Mouse (Mus musculus) embryonic fibroblast, embryonic 13.5 days (primary cell): Measurements from ENCODE around the gene Adgrg6.

Source experiments
- CTCF ChIP-seq: IDR thresholded peaks from 2 replicates; pipeline ENCODE4 v1.5.1; 2011; ENCODE audit warnings: mild to moderate bottlenecking, control low read depth, low read length, moderate library complexity, borderline replicate concordance; ENCODE audit not compliant: insufficient read depth
- POLR2A ChIP-seq: IDR thresholded peaks from 2 replicates; pipeline ENCODE4 v1.6.1; 2011; ENCODE audit warnings: low read depth, mild to moderate bottlenecking, control low read depth, low read length, moderate library complexity

- TF ChIP-seq CTCF (no peak), POLR2A (no peak)
These were observed 49.8 kb downstream of the Adgrg6 start for GRCm38 (mm10) chr10:14495658-14496057.
